Mouse (Mus musculus) heart, adult 2 months (tissue): ENCODE results near the gene Fsip1.

Experiments used
- CTCF ChIP-seq: fragments of 200-600 bp; IDR thresholded peaks from 2 replicates; pipeline ENCODE4 v1.8.1; 2022; ENCODE audit warnings: antibody characterized with exemption, mild to moderate bottlenecking, moderate library complexity
- POLR2A ChIP-seq: fragments of 200-500 bp; IDR thresholded peaks from 2 replicates; pipeline ENCODE4 v1.6.1; 2011; ENCODE audit warnings: mild to moderate bottlenecking, low read depth, low read length, control low read depth; ENCODE audit not compliant: insufficient read depth

DNA sequence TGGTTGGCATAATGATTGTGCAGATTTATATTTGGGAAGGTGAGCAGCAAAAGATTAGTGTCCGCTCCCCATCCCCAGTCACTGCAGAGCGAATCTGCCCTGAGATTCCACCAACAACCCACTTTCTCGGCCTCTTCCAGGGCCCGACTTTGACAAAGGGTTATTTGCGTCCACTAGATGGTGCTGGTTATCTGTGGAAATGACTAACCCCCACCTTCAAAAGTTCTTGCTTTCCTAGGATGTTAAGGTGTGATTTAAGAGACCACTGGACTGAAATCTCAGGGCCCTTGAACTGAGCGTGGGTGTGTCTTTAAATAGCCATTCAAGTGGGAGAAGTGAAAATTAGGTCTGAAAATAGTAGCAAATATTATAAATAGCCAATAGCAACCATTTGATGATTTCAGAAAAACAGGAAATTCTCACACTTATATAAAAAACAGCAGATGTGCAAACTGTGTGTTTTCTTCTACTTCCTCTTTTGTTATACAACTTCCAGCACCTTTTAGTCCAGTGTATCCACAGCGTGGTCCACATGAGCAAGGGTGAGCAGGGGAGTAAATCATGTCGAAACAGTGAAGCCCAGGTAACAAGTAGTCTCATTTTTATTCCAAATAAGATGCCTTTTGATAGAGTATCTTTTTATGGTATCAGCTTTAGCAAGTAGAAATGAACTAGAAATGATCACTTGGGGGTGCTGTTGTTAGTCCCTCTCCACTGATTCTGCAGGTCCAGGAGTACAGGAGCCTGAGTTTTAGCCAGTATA lies 6.6 kb upstream of the Fsip1 start:
- TF ChIP-seq CTCF (peak; percentile 85), POLR2A (no peak)
